Mouse (Mus musculus) CH12.LX (cell line): ENCODE results near the gene Rbfox1.

Experiments used
- CHD1 ChIP-seq: IDR thresholded peaks from 2 replicates; pipeline ENCODE4 v1.6.1; 2012; ENCODE audit warnings: low read depth, low read length, improper control_type of control experiment, inconsistent platforms
- MXI1 ChIP-seq: IDR thresholded peaks from 2 replicates; pipeline ENCODE4 v1.6.1; 2011; ENCODE audit warnings: mild to moderate bottlenecking, low read depth, low read length, improper control_type of control experiment
- SMC3 ChIP-seq: IDR thresholded peaks from 2 replicates; pipeline ENCODE4 v1.6.1; 2011; ENCODE audit warnings: low read depth, low read length, improper control_type of control experiment

DNA sequence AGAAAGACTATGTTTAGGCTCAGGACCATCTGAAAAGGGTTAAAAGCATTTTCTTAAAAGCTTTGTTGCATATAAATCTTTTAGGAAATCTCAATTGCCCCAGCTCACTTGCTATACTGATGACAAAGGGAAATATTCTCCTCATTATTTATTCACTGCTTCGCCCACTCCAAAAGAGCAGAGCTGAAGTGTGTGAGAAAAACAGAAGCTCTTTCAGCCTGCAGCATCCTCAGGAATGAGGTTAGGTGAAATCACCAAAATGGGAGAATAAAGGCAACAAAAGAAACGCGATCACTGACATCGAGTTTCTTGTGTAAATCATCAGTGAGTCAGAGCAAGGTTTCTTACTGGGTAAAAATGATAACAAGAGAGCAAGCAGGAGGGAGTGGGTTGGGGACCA is 1469.0 kb downstream of the Rbfox1 start:
- TF ChIP-seq SMC3: no peak
- TF ChIP-seq CHD1: no peak
- TF ChIP-seq MXI1: no peak
